Mouse (Mus musculus) embryonic facial prominence, embryonic 14.5 days (tissue): ENCODE data around the gene Cd207. TPM values are rescaled to one million over a fixed set of nuclear protein-coding genes. Genes with fewer than 3 reads are reported as not detected.
"Not testable (repeated sequence)": the region's sequence is repeated elsewhere in the genome, so short reads cannot be mapped to it uniquely, and the experiment has no call there.

Source experiments
- ATAC-seq: fragments of 200-750 bp; cut with Nextera tagmentation; 2 replicates; pipeline ENCODE4 v1.8.0; 2017; ENCODE audit warnings: low read depth, moderate number of reproducible peaks, moderate TSS enrichment
- DNase-seq: peaks from one replicate; pipeline ENCODE4 v3.0.0-alpha.2; 2015; ENCODE audit warnings: low spot score
- H3K27ac ChIP-seq: fragments of 300-500 bp; sonication (generic); replicated peaks from 2 replicates; pipeline ENCODE4 v1.5.1; 2014; ENCODE audit warnings: low read depth, mild to moderate bottlenecking, low read length, moderate library complexity
- H3K27me3 ChIP-seq: fragments of 300-500 bp; sonication (generic); replicated peaks from 2 replicates; pipeline ENCODE4 v1.6.1; 2014; ENCODE audit warnings: low read length; ENCODE audit not compliant: control insufficient read depth, insufficient read depth
- H3K36me3 ChIP-seq: fragments of 300-500 bp; sonication (generic); 2 replicates; pipeline ENCODE4 v1.6.1; 2014; ENCODE audit warnings: low read length, mixed read lengths; ENCODE audit not compliant: control insufficient read depth, insufficient read depth
- H3K4me1 ChIP-seq: fragments of 300-500 bp; sonication (generic); 2 replicates; pipeline ENCODE4 v1.6.1; 2014; ENCODE audit warnings: antibody characterized with exemption, low read length; ENCODE audit not compliant: control insufficient read depth, insufficient read depth
- H3K4me2 ChIP-seq: fragments of 300-500 bp; sonication (generic); 2 replicates; pipeline ENCODE4 v1.6.1; 2014; ENCODE audit warnings: low read depth, mild to moderate bottlenecking, low read length, moderate library complexity, mixed read lengths
- H3K4me3 ChIP-seq: fragments of 300-500 bp; sonication (generic); 2 replicates; pipeline ENCODE4 v1.5.1; 2014; ENCODE audit warnings: low read depth, mild to moderate bottlenecking, low read length
- H3K9ac ChIP-seq: fragments of 300-500 bp; sonication (generic); 2 replicates; pipeline ENCODE4 v1.6.1; 2014; ENCODE audit warnings: low read depth, mild to moderate bottlenecking, low read length, moderate library complexity, mixed read lengths
- H3K9me3 ChIP-seq: fragments of 300-500 bp; sonication (generic); 2 replicates; pipeline ENCODE4 v1.6.1; 2016; ENCODE audit warnings: low read length; ENCODE audit not compliant: control insufficient read depth
- WGBS: fragments of 180-500 bp; shearing (Covaris S2); extraction: QIAGEN DNeasy Blood & Tissue Kit; methylation state at CpG from one replicate; pipeline ENCODE4 v1.1.7; 2014; 5-methylcytosine and 5-hydroxymethylcytosine counted together
- polyA plus RNA-seq: library from polyadenylated mRNA; unstranded; fragments of >200 nt; fragmentation: Nextera tagmentation; extraction: Ambion mirVana; gene quantifications from 2 replicates; pipeline ENCODE4 v1.2.1, GENCODE M21; 2014

The Cd207 gene
- polyA plus RNA-seq, 1 experiment from 2014 or later: not detected

DNA sequence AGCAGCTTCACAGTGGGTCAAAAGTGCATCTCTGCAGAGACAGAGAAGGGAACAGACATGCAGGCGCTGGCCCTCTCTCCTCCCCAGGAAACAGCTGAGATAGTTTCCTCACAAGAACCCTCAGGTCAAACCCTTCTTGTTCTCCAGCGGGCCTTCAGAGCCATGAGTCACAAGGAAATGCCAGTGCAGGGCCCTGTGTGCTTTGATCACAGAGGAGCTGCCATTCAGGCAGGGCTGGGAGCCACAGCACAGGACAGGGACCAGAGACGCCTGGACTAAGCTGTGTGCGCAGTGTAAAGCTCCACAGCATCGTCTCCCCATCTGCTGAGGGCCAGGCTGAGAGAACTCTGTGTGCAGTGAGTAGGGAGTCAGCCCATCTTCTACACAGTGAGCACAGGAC, 43.6 kb downstream of the Cd207 start:
- H3K27me3 ChIP-seq, DNase-seq, H3K4me1 ChIP-seq, ATAC-seq, H3K9ac ChIP-seq, H3K4me2 ChIP-seq, H3K9me3 ChIP-seq, H3K27ac ChIP-seq, H3K4me3 ChIP-seq, H3K36me3 ChIP-seq: not testable (repeated sequence)
- 29% methylated on average over 4 of the region's 5 CpGs for WGBS

DNA sequence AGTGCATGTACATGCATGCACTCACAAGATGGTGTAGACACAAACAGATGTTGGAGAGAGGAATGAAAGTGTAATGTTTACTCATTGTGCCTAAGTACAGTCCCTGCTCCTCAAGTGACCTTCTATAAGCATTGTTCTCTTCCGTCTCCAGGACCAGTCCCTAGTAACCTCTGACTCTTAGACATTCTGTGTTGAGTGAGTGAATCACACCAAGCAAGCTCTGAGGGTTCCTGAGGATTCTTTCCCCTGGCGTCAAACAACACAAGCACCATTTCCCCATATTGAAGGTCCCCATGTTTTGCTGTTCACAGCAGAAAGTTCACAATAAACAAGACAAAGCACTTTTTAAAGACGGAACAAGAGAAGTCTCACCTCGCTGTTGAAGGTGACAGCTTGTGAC, 45.8 kb downstream of the Cd207 start:
- H3K9ac ChIP-seq: no peak overlapping the region
- H3K27me3 ChIP-seq: no peaks in the 10 kb centered on the region
- no peak overlapping the region for H3K4me2 ChIP-seq
- no peak overlapping the region for H3K4me3 ChIP-seq
- no peaks in the 10 kb centered on the region for H3K4me1 ChIP-seq
- no peaks in the 10 kb centered on the region for H3K9me3 ChIP-seq
- H3K27ac ChIP-seq: no peak overlapping the region
- DNase-seq (no peak), ATAC-seq (no peak)
- 82% methylated on average over 4 of the region's 4 CpGs for WGBS
- H3K36me3 ChIP-seq: no peaks in the 10 kb centered on the region

DNA sequence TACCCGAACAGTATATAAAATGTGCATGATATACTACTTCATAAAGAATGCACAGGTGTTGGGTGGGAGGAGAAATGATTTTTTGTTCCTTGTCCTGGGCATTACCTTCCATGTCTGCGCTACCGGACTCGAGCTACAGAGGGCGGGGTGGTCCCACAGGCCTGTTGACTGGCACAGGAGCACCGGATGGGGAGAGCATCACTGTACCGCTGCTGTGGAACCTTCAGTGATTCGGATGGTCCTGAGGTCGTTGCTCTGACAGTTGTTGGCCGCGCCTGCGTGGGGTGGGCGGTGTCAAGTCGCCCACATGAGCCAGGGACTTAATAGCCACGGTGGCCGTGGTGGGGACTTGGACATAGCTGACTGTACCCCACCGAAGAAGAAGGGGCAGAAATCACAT, 50.9 kb downstream of the Cd207 start:
- no peak for DNase-seq

More for the DNA sequence above, 50.9 kb downstream of the Cd207 start:
- Histone ChIP-seq H3K4me2 (no peak overlapping the region), H3K27ac (no peak overlapping the region), H3K36me3 (no peaks in the 10 kb centered on the region), H3K27me3 (no peaks in the 10 kb centered on the region), H3K4me1 (no peaks in the 10 kb centered on the region), H3K4me3 (no peak overlapping the region), H3K9ac (no peak overlapping the region), H3K9me3 (no peaks in the 10 kb centered on the region)
- 74% methylated on average over 17 of the region's 17 CpGs for WGBS
- no peak for ATAC-seq

Other genes starting within 250 kb of the Cd207 start
- 32.4 and 37.3 TPM in 2 replicates for gene Tet3, start 218.8 kb downstream of the Cd207 start, polyA plus RNA-seq
- gene Dguok, start 170.9 kb downstream of the Cd207 start, polyA plus RNA-seq: 70.5 and 72.3 TPM in 2 replicates
- gene Actg2, start 141.6 kb downstream of the Cd207 start, polyA plus RNA-seq: 11.0 and 13.2 TPM in 2 replicates
- gene Stambp, start 105.1 kb downstream of the Cd207 start, polyA plus RNA-seq: 26.2 and 28.1 TPM in 2 replicates
- not detected in 2 replicates for gene Clec4f, start 21.7 kb downstream of the Cd207 start, polyA plus RNA-seq
- gene Vax2, start 33.4 kb upstream of the Cd207 start, polyA plus RNA-seq: 0.43 and 0.45 TPM in 2 replicates
- gene Atp6v1b1, start 65.1 kb upstream of the Cd207 start, polyA plus RNA-seq: 1.8 and 2.3 TPM in 2 replicates
- 0.17 TPM in 1 of 2 replicates, not detected in the other for gene Ankrd53, start 84.8 kb upstream of the Cd207 start, polyA plus RNA-seq
- gene Tex261, start 98.0 kb upstream of the Cd207 start, polyA plus RNA-seq: 92.5 and 98.9 TPM in 2 replicates
- gene Nagk, start 117.1 kb upstream of the Cd207 start, polyA plus RNA-seq: 50.6 and 61.2 TPM in 2 replicates
- 17.2 and 17.3 TPM in 2 replicates for gene Paip2b, start 153.9 kb upstream of the Cd207 start, polyA plus RNA-seq
- 62.1 and 66.2 TPM in 2 replicates for gene Zfp638, start 189.3 kb upstream of the Cd207 start, polyA plus RNA-seq